Mouse (Mus musculus): Measurements from ENCODE around the gene Qpctl. TPM values are rescaled to one million over a fixed set of nuclear protein-coding genes. Genes with fewer than 3 reads are reported as not detected.

Qpctl gene
- 1 to 10 TPM; 4.0 to 4.2 TPM for total RNA-seq (2021)
- long read RNA-seq, experiment 1, partial matches to known transcripts: 0 of 8 reads
- long read RNA-seq, experiment 1, other reads (novel, unspliced or antisense): 5 of 8 reads
- long read RNA-seq, experiment 2, partial matches to known transcripts: 0 of 6 reads
- long read RNA-seq, experiment 2, other reads (novel, unspliced or antisense): 2 of 6 reads

- DNase-seq: peak; percentile 99
Measured at GRCm38 (mm10) chr7:19148875-19149541, at the start of gene Qpctl. Gene Qpctl (minus strand): TSS chr7:19149291.

DNA sequence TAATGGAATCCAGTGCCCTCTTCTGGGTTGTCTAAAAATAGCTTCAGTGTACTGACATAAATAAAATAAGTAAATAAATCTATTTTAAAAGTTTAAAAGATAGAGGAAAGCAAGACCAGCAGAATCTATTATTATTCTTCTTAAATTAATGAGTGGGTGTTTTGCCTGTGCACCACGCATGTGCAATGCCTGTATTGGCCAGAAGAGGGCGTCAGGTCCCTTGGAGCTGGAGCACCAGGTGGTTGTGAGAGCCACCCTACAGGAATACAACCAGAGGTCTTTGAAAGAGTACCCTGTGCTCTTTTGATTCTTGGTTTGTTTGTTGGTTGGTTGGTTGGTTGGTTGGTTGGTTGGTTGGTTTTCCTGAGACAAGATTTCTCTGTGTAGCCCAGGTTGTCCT, 48.9 kb upstream of the Qpctl start:
- DNase-seq: peak in 1 of 2 experiments; percentile 36

DNA sequence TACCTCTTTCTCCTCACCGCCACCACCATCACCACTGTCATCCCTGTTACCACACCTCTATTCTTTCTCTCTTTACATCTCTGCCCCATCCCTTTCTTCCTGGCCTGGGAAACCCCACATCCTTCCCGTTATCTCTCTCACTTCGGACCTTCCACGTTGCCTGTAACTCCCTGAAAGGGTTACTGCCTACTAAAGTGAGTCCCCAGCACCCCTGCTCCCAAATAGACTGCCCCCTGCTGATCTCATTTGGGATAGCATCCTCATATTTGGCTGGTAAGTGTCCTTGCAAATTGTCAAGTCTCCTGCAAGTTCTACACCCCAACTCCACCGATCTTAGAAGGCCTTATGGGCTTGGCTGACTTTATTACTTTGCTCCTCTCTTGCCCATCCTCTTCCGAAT, 47.6 kb upstream of the Qpctl start:
- DNase-seq: peak in 1 of 2 experiments; percentile 71

DNA sequence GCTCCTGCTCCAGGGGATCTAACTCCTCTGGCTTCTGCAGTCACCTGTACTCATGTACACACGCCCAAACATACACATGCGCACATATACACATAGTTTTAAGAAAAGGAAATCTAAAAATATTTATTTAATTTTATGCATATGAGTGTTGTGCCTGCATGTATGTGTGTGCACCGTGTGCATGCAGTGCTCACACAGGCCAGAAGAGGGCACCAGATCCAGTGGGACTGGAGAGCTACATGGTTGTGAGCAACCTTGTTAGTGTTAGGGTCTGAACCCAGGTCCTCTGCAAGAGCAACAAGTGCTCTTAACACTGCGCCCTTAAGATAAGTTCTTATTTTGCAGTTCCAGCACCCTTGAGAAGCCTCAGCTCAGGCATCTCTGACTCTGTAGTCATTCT, 45.6 kb upstream of the Qpctl start:
- DNase-seq: no peak

DNA sequence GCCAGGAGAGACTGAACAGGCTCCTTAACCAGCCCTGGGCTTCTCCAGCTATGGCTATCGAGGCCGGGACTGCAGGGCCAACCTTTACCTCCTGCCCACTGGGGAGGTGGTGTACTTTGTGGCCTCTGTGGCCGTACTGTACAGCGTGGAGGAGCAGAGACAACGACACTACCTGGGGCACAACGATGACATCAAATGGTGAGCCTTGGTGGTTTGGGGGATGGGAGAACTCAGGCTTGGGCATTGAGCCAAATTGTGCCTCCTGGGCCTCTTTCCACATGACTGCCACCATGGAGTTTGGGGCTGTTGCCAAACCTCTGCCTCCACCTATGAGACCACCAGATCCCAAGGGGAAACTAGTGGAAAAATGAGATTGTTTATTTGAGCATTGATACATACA, 35.7 kb upstream of the Qpctl start:
- DNase-seq: peak in 1 of 2 experiments; percentile 18

DNA sequence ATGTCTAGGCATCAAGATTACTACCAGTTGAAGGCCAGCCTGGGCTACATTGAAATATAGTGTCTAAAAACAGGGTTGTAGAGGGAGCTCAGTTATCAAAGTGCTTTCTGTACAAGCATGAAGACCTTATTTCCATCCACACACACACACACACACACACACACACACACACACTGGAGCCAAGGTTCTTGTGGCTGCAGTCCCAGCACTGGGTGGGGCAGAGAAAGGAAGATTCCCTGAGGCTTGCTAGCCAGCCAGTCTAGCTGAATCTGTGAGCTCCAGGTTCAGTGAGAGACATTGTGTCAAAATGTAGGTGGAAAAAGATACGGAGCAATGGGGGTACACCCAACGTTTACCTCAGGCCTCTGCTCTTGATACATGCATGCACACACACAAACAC, 35.2 kb upstream of the Qpctl start:
- DNase-seq: peak; percentile 35 to 39

DNA sequence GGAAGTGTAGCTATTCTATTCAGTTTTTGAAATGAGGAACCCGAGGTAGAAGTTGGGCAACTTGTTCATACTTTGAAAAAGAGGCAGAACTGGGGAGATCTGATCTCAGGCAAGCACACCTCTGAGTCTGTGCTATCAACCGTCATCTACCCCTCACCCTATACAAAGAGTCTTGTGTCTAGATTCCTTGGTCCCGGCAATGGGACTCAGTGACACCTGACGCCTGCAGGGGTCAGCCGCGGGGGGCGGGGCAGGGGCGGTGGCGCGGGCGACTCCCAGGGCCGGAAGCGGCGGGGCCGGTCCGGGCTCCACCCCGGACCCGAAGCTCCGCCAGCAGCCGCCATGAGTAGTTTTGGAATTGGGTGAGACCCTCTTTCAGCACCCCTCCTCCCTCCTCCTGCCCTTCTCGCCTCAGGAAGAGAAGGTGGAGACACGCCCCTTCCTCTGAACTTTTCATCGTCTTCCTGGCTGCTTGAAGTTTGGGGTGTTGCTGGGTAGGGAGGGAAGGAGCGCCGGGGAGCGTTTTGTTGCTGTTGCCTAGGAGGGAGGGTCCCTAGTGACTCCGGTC, 31.9 kb upstream of the Qpctl start:
- DNase-seq: peak; percentile 60 to 63

DNA sequence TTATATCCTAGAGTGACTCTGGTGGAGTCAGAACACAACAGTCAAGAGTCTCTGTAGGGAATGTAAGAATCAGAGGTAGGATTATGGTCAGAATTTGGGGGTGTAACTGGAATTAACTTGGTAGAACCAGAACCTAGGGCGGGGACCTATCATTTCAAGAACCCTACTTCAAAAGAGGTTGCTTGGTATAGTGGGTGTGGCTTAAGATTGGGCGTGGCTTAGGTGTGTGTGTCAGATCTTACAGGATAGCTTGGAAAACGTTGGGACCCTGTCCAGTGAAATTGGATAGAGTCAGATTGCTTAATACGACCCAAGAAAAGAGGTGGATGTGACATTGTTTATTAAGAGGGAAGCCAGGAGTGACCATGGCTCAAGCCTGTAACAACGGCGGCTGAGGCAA, 30.8 kb upstream of the Qpctl start:
- no peak for DNase-seq

GRCm38 (mm10) chr7:19179173-19179572, 30.1 kb upstream of the Qpctl start:
- DNase-seq: peak; percentile 65

DNA sequence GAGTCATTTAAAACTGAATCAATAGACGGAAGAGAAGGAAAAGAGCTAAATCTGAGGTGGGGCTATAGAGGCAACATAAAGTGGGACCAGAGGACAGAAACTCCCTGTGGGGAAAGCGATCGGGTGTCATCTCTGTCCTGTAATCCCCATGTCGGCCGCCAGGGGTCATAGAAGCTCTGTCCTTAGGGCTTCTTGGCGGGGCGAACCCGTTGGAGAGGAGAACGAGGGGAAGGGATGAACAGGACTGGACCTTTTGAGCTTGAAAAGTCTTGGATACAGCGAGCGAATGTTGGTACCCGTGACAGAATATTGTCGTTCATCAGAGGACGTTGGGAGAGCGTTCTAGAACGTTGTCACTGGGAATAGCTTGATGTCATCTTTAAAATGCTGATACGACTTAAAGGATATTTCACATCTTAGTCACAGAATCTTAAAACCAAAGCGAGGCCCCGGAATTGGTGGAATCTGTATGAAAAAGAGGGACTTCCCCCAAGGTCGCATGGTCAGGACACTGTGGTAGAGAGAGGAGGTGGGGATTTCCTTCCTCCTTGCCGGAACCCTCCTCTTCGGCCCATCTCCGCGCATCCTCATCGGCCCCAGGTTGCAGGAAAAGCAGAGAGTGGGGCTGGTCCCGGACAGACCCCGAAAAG, 29.5 kb upstream of the Qpctl start:
- DNase-seq: peak; percentile 70 to 90

DNA sequence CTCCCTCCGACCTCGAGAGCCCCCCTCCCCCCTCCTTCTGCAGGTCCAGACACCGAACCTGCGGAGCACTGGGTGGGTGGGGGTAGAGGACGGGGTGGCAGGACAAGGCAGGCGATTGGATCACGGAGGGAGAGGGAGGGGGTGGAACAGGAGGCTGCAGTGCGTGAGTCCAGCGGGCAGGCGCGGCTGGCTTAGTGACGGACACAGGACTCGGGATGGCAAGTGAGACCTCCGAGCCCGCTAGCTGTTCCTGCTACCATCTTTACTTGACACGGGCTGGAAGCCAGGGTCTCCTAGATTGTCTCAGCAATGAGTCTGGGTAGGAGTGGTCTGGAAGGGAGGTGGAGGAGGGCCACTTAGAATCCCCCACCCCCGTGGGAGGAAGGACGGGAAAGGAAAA, 28.9 kb upstream of the Qpctl start:
- no peak for DNase-seq

DNA sequence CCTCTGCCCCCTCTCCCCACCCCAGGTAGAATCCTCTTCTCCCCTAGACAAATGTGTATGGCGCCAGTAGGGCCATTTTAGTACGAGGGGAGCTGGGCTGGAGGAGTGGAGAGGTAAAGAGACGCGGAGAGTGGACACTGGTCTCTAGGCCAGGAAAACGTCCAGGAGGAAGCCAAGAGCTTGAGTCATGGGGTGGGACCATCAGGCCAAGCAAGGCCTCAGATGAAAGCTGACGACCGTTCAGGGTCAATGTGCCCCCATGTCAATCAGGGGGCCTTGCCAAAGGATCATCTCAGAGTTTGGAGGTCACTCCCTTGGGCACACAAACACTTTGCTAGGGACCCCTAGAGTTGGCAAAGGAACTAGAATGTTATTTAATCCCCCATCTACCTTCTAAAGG, 28.1 kb upstream of the Qpctl start:
- no peak for DNase-seq

DNA sequence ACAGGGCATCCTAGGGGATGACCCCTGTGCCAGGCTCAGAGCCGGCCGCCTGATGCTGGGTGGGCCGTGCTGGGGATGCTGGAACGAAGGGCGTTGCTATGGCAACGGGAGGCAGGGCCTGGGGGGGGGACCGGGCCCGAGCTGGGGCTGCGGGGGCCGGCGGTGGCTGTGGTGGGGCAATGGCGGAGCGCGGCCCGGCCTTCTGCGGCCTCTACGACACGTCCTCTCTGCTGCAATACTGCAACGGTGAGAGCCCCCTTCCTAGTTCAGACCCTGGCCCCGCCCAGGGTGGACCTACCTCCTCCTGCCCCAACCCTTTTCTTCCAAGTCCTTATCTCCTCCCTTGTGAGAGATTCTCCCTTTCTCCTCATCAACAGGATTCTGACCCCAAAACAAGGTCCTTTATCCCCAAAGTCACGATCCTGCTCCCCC, 27.4 kb upstream of the Qpctl start:
- no peak for DNase-seq

GRCm38 (mm10) chr7:19175708-19176515, 26.8 kb upstream of the Qpctl start, which contains the start of gene Eml2:
Gene Eml2 (plus strand): TSS chr7:19176421.
- no peak for DNase-seq

DNA sequence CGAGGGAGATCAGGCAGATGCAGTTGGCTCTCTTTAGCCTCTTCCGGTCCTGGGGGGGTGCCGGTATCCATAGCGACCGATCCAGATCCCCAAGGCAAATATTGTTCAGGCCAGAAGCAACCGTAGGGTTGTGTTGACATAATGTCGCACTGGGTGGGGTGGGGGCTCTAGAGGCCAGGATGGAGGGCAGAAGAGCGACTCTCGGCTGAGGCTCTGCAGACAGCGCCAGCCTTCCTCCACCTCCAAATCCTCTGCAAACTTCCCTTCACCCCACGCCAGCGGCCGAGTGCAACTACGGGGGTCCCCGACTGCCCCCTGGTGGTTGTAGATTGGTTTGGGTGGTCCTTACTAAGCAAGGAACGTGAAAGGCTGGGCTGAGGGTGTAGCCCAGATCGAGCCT, 23.8 kb upstream of the Qpctl start:
- peak; percentile 81 to 92 for DNase-seq

DNA sequence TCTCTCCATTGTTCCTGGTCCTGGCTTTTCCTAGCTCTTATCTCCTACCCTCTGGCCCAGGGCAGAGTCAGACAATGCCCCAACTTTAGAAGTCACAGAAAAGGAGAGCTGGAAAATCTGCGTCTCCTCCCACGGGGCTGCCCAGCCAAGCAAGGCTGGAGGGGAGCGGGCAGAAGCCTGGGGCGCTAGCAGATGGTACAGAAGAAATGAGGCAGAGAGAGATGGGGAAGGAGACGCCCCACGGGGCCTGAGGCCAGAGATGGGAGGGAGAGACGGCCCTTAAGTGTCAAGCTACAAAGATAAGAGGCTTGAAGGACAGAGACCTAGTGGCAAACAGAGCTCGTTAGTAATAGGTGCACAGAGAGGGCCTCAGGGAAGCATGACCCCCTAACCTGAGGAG, 22.7 kb upstream of the Qpctl start:
- DNase-seq: no peak

DNA sequence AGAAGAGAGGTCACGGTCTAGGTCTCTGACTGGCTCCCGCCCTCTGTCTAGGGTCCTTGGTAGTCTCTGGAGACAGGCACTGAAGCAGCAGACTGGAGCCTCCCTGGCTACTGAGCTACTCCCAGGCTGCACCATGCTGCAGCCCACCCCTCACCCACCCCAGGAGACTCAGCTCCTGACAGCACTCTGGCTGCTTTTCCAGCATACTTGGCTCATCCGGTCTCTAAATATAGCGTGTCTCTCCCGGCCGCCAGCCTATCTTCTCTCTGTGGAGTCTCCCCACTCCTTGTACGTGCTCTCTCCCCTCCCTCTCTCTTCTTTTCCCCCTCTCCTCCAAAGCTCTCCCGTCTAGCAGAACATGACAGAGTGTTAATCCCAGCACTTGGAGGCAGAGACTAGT, 21.1 kb upstream of the Qpctl start:
- peak; percentile 50 to 73 for DNase-seq

GRCm38 (mm10) chr7:19169506-19169905, 20.4 kb upstream of the Qpctl start:
- DNase-seq: no peak

DNA sequence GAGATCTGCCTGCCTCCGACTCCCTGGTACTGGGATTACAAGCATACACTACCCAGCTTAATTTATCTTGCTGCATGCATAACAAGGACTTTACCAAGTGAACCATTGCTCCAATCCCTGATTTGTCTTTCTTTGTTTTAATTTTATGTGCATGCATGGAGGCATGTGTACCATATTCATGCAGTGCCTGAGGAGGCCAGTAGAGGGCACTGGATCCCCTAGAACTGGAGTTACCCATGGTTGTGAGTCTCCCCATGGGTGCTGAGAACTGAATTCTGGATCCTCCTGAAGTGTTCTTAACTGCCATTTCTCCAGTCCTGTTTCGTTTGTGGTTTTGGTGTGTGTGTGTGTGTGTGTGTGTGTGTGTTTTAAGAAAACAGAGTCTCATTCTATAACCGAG, 17.9 kb upstream of the Qpctl start:
- no peak for DNase-seq

- DNase-seq: peak; percentile 59
Measured at GRCm38 (mm10) chr7:19165656-19166423, 16.7 kb upstream of the Qpctl start, which contains the start of gene Gipr. Gene Gipr (minus strand): TSS chr7:19166127.

DNA sequence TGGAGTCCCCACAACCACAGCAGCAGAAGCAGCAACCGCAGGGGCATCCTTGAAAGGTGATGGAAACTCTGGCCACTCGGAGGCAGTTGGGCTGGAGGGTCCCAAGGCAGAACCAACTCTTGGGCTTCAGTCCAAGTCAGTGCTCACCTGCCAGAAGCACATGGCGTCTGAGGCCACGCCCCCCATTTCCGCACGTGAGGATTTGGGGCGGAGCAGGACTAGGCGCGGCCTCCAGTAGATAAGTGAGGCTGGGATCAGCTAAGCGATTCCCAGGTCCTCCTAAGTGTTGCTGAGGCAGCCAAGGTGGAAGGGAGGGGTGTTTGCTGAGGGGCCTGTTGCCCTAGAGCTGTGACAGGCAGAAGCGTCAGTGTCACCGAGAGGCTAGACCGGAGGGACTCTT, 15.9 kb upstream of the Qpctl start:
- no peak for DNase-seq

Data from heart, adult 18-20 months (tissue).